Comparison of ENCODE assay signal across 13 mouse cellular contexts in genomic region chr9:21938234-21938855, GRCm38 (mm10). TPM values are rescaled to one million over a fixed set of nuclear protein-coding genes. Genes with fewer than 3 reads are reported as not detected.
A peak's percentile ranks its signal among the peaks of the same experiment; 100 is the strongest.
DNase-seq lines count a peak whose midpoint lies in the region; ATAC-seq and TF ChIP-seq lines count a peak whose summit lies in the region.
"Had no signal": no experiment of that assay in that cellular context is flagged by ENCODE, and none has a peak within 500 bp of the region (broad histone marks: within the 10 kb centered on the region; RNA-seq: fewer than 3 reads in every experiment).

No protein-coding gene starts in this region.

- no peaks in the 10 kb centered on the region for H3K27me3 ChIP-seq in forebrain, postnatal 0 days (ENCODE audit: insufficient read depth, low read length)
- H3K27me3 ChIP-seq in midbrain, embryonic 11.5 days (ENCODE audit: control insufficient read depth, insufficient read depth, low read length): 0 out of 2 replicates have a peak, but pooled peaks cover 3% of the 10 kb centered on the region
- H3K27me3 ChIP-seq: lung, embryonic 15.5 days had no signal

- peaks cover 22% of the 10 kb centered on the region for H3K36me3 ChIP-seq in forebrain, postnatal 0 days (ENCODE audit: insufficient read depth)
- no peaks in the 10 kb centered on the region; the same call in 1 of the 2 replicates for H3K36me3 ChIP-seq in midbrain, embryonic 11.5 days (ENCODE audit: control insufficient read depth, insufficient read depth, low read length)
- H3K36me3 ChIP-seq: heart, embryonic 10.5 days; lung, embryonic 15.5 days had no signal

- TF ChIP-seq CTCF in layer of hippocampus, adult 2 months (conservative IDR thresholded peaks at IDR 0.05): no peak
- TF ChIP-seq CTCF in forebrain, postnatal 0 days (IDR thresholded peaks at IDR 0.05; ENCODE audit: low read depth): no peak
- TF ChIP-seq CTCF in olfactory bulb, adult 2 months (IDR thresholded peaks at IDR 0.05; ENCODE audit: insufficient read depth, low read depth, low read length): no peak

- no peak for TF ChIP-seq POLR2A in olfactory bulb, adult 2 months (IDR thresholded peaks at IDR 0.05; ENCODE audit: insufficient read depth, low read depth, low read length)

- no peaks in the 10 kb centered on the region for H3K9me3 ChIP-seq in forebrain, postnatal 0 days (ENCODE audit: low read length)
- no peaks in the 10 kb centered on the region for H3K9me3 ChIP-seq in midbrain, embryonic 11.5 days (ENCODE audit: control insufficient read depth, low read length)
- H3K9me3 ChIP-seq: heart, embryonic 10.5 days; lung, embryonic 15.5 days had no signal

- H3K4me2 ChIP-seq in forebrain, postnatal 0 days (ENCODE audit: low read depth): peak overlapping the region; percentile 69
- H3K4me2 ChIP-seq in midbrain, embryonic 11.5 days: peak overlapping the region; percentile 4; the same call in 1 of the 2 replicates

- 75% methylated on average over 4 of the region's 4 CpGs for WGBS in forebrain, postnatal 0 days
- 85% methylated on average over 4 of the region's 4 CpGs for WGBS in midbrain, embryonic 11.5 days
- 53% methylated on average over 4 of the region's 4 CpGs for WGBS in olfactory bulb, adult 2 months

- ATAC-seq in forebrain, postnatal 0 days: no peak
- ATAC-seq in midbrain, embryonic 11.5 days (ENCODE audit: low FRiP score): no peak
- no peak for ATAC-seq in CD4-positive, CD25-positive, alpha-beta regulatory T cell, adult 4 months

- H3K9ac ChIP-seq in forebrain, postnatal 0 days: 0 out of 2 replicates have a peak overlapping the region, but pooled peaks have one; percentile 87
- no peak overlapping the region for H3K9ac ChIP-seq in midbrain, embryonic 11.5 days (ENCODE audit: low read length)
- H3K9ac ChIP-seq: lung, embryonic 15.5 days had no signal

- peaks cover 11% of the 10 kb centered on the region; the same call in 1 of the 2 replicates for H3K4me1 ChIP-seq in forebrain, postnatal 0 days (ENCODE audit: insufficient read depth)
- H3K4me1 ChIP-seq in midbrain, embryonic 11.5 days (ENCODE audit: control insufficient read depth, insufficient read depth, low read length): peaks cover 3% of the 10 kb centered on the region; the same call in 1 of the 2 replicates
- H3K4me1 ChIP-seq in olfactory bulb, adult 2 months (ENCODE audit: control insufficient read depth, insufficient read depth, low read length): peaks cover 13% of the 10 kb centered on the region

- no peak for DNase-seq in layer of hippocampus, adult 2 months (ENCODE audit: low spot score in 2 of 2)
- no peak for DNase-seq in layer of hippocampus, postnatal 25 days (ENCODE audit: extremely low spot score in 1 of 2, low spot score in 1 of 2)
- DNase-seq in forebrain, postnatal 0 days: no peak
- DNase-seq in midbrain, embryonic 11.5 days (ENCODE audit: low spot score, missing footprints): no peak
- DNase-seq in right cerebral cortex, postnatal 25 days: no peak
- DNase-seq: gastrocnemius, postnatal 14 days; heart, postnatal 36 days; kidney, adult 11 months; kidney, postnatal 36 days had no signal

- peak overlapping the region; percentile 80 for H3K27ac ChIP-seq in layer of hippocampus, adult 2 months
- no peak overlapping the region for H3K27ac ChIP-seq in forebrain, postnatal 0 days (ENCODE audit: low read depth, low read length)
- H3K27ac ChIP-seq in midbrain, embryonic 11.5 days (ENCODE audit: low read depth, low read length): no peak overlapping the region
- H3K27ac ChIP-seq in olfactory bulb, adult 2 months (ENCODE audit: insufficient read depth, low read depth, low read length): no peak overlapping the region
- H3K27ac ChIP-seq: heart, embryonic 10.5 days; lung, embryonic 15.5 days had no signal

- H3K4me3 ChIP-seq in layer of hippocampus, adult 2 months: peak overlapping the region; percentile 86
- H3K4me3 ChIP-seq in forebrain, postnatal 0 days (ENCODE audit: low read depth, low read length): peak overlapping the region; percentile 82
- H3K4me3 ChIP-seq in midbrain, embryonic 11.5 days (ENCODE audit: low read depth, low read length): no peak overlapping the region
- peak overlapping the region; percentile 87; the same call in 1 of the 2 replicates for H3K4me3 ChIP-seq in olfactory bulb, adult 2 months (ENCODE audit: insufficient read depth, low read depth, low read length)

RNA-seq across cellular contexts. Expression of gene Plppr2, which starts 1.5 kb away (rescaled TPM):
- total RNA-seq in layer of hippocampus, adult 2 months (2021): 100 to 1,000 TPM; 297 to 300 TPM
- 100 to 1,000 TPM; 334 to 345 TPM for total RNA-seq in layer of hippocampus, postnatal 25 days (2021)
- 97.9 and 108 TPM in 2 replicates for total RNA-seq in forebrain, postnatal 0 days (2014; rRNA removed)
- 122 and 144 TPM in 2 replicates for polyA plus RNA-seq in forebrain, postnatal 0 days (2015; fragmentation: Nextera tagmentation; extraction: Ambion mirVana)
- 19.1 and 22.2 TPM in 2 replicates for polyA plus RNA-seq in midbrain, embryonic 11.5 days (2014; fragmentation: Nextera tagmentation; extraction: Ambion mirVana)
- polyA plus RNA-seq in olfactory bulb, adult 2 months (2012; ENCODE audit: insufficient read depth, insufficient read length, low replicate concordance, missing spikeins): not detected in 2 replicates
- polyA plus RNA-seq in CD4-positive, CD25-positive, alpha-beta regulatory T cell, adult 4 months (2017; shearing (Covaris generic)): under 1 TPM; 0.28 to 0.90 TPM

RNA-seq across cellular contexts. Expression of gene Tmem205, which starts 11.0 kb away (rescaled TPM):
- total RNA-seq in layer of hippocampus, adult 2 months (2021): 10 to 100 TPM; 44.4 to 45.9 TPM
- 10 to 100 TPM; 40.2 to 45.0 TPM for total RNA-seq in layer of hippocampus, postnatal 25 days (2021)
- total RNA-seq in forebrain, postnatal 0 days (2014; rRNA removed): 42.0 and 47.1 TPM in 2 replicates
- 52.8 and 65.9 TPM in 2 replicates for polyA plus RNA-seq in forebrain, postnatal 0 days (2015; fragmentation: Nextera tagmentation; extraction: Ambion mirVana)
- 30.6 and 35.7 TPM in 2 replicates for polyA plus RNA-seq in midbrain, embryonic 11.5 days (2014; fragmentation: Nextera tagmentation; extraction: Ambion mirVana)
- not detected in 2 replicates for polyA plus RNA-seq in olfactory bulb, adult 2 months (2012; ENCODE audit: insufficient read depth, insufficient read length, low replicate concordance, missing spikeins)
- 1 to 10 TPM; 8.0 to 8.7 TPM for polyA plus RNA-seq in CD4-positive, CD25-positive, alpha-beta regulatory T cell, adult 4 months (2017; shearing (Covaris generic))

RNA-seq across cellular contexts. Expression of gene Ccdc159, which starts 11.1 kb away (rescaled TPM):
- total RNA-seq in layer of hippocampus, adult 2 months (2021): 10 to 100 TPM; 18.9 to 21.4 TPM
- total RNA-seq in layer of hippocampus, postnatal 25 days (2021): 10 to 100 TPM; 13.2 to 18.5 TPM
- 8.6 and 13.6 TPM in 2 replicates for total RNA-seq in forebrain, postnatal 0 days (2014; rRNA removed)
- 3.5 and 4.1 TPM in 2 replicates for polyA plus RNA-seq in forebrain, postnatal 0 days (2015; fragmentation: Nextera tagmentation; extraction: Ambion mirVana)
- polyA plus RNA-seq in midbrain, embryonic 11.5 days (2014; fragmentation: Nextera tagmentation; extraction: Ambion mirVana): 2.4 and 3.4 TPM in 2 replicates
- polyA plus RNA-seq in olfactory bulb, adult 2 months (2012; ENCODE audit: insufficient read depth, insufficient read length, low replicate concordance, missing spikeins): not detected in 2 replicates
- polyA plus RNA-seq in CD4-positive, CD25-positive, alpha-beta regulatory T cell, adult 4 months (2017; shearing (Covaris generic)): under 1 TPM in 1 of 2 experiments, not detected in 1; 0.94 TPM

RNA-seq across cellular contexts. Expression of gene Swsap1, which starts 17.2 kb away (rescaled TPM):
- total RNA-seq in layer of hippocampus, adult 2 months (2021): 10 to 100 TPM; 14.8 to 15.9 TPM
- total RNA-seq in layer of hippocampus, postnatal 25 days (2021): 10 to 100 TPM; 14.7 to 16.0 TPM
- 28.2 and 37.7 TPM in 2 replicates for total RNA-seq in forebrain, postnatal 0 days (2014; rRNA removed)
- polyA plus RNA-seq in forebrain, postnatal 0 days (2015; fragmentation: Nextera tagmentation; extraction: Ambion mirVana): 7.0 and 7.3 TPM in 2 replicates
- 20.3 and 22.3 TPM in 2 replicates for polyA plus RNA-seq in midbrain, embryonic 11.5 days (2014; fragmentation: Nextera tagmentation; extraction: Ambion mirVana)
- polyA plus RNA-seq in olfactory bulb, adult 2 months (2012; ENCODE audit: insufficient read depth, insufficient read length, low replicate concordance, missing spikeins): not detected in 2 replicates
- polyA plus RNA-seq in CD4-positive, CD25-positive, alpha-beta regulatory T cell, adult 4 months (2017; shearing (Covaris generic)): 10 to 100 TPM in 1 of 2 experiments, 1 to 10 TPM in 1; 3.2 to 13.5 TPM

RNA-seq across cellular contexts. Expression of gene Rab3d, which starts 20.4 kb away (rescaled TPM):
- 10 to 100 TPM; 16.7 to 18.8 TPM for total RNA-seq in layer of hippocampus, adult 2 months (2021)
- total RNA-seq in layer of hippocampus, postnatal 25 days (2021): 10 to 100 TPM; 19.5 to 24.0 TPM
- 23.7 and 26.7 TPM in 2 replicates for total RNA-seq in forebrain, postnatal 0 days (2014; rRNA removed)
- 23.0 and 28.7 TPM in 2 replicates for polyA plus RNA-seq in forebrain, postnatal 0 days (2015; fragmentation: Nextera tagmentation; extraction: Ambion mirVana)
- 7.8 and 9.1 TPM in 2 replicates for polyA plus RNA-seq in midbrain, embryonic 11.5 days (2014; fragmentation: Nextera tagmentation; extraction: Ambion mirVana)
- not detected in 2 replicates for polyA plus RNA-seq in olfactory bulb, adult 2 months (2012; ENCODE audit: insufficient read depth, insufficient read length, low replicate concordance, missing spikeins)
- polyA plus RNA-seq in CD4-positive, CD25-positive, alpha-beta regulatory T cell, adult 4 months (2017; shearing (Covaris generic)): 10 to 100 TPM in 1 of 2 experiments, 1 to 10 TPM in 1; 8.4 to 11.3 TPM
